Mouse (Mus musculus) T-helper 17 cell (primary cell): ENCODE data around the gene Chpt1.
"Not testable (repeated sequence)": the region's sequence is repeated elsewhere in the genome, so short reads cannot be mapped to it uniquely, and the experiment has no call there.

ENCODE experiments used
- in situ Hi-C, 2 experiments: fragments of 300-600 bp; cut with MboI, MseI; formaldehyde crosslinking; loops; 1 replicate in 1 of 2; 2 replicates in 1 of 2; pipeline ENCODE4 v1.15.1; 2025; ENCODE audit warnings: high pct_unique_total_duplicates in 2 of 2

Gene Chpt1

DNA sequence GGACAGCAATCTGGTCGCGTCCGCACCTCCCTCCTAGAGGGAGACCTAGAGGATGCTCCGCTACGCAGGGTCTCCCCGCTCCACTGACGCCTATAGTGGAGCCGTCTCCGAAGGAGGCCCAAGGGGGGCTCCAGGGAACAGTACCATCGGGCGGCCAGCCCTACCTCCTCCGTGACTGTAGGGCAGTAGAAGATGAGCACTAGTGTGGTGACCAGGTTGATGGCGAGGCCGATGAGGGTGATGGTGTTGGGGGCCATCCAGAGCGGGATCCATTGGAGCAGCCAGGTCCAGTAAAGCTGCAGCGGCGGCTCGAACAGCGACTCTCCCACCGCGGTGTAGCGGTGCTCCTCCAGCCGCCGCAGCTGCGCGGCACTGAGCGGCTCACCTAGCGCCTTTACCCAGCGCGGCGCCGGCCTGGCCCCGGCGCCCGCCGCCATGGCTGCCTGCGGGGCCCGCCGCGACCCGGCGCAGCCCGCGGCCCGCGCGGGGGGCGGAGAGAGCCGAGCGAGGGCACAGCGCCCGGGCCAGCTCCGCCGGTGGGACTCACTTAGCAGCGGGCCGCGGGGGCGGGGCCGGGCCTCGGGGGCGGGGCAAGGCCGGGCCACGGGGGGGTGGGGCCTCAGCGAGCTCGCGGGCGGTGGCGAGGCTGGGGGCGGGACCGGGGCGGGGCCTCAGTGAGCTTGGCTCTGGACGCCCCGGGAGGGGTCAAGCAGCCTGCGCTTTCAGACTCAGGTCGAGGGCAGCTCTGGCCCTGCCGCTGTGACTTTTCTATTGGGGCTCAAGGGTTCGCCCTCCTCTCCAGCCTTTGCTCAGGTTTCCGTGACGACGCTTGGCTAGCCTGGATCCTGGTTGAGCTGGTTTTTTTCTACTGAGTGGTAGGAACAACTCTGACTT lies at the start of gene Chpt1:
Gene Chpt1, minus strand, starts transcription at position 653 of the 894 bp plus-strand sequence.
- in situ Hi-C loops: loop anchor here in 1 of 2 experiments (5.0 to 10.0 kb wide), 2 partner anchors 79 to 301 kb away; partner anchors contain the start of gene Washc3

DNA sequence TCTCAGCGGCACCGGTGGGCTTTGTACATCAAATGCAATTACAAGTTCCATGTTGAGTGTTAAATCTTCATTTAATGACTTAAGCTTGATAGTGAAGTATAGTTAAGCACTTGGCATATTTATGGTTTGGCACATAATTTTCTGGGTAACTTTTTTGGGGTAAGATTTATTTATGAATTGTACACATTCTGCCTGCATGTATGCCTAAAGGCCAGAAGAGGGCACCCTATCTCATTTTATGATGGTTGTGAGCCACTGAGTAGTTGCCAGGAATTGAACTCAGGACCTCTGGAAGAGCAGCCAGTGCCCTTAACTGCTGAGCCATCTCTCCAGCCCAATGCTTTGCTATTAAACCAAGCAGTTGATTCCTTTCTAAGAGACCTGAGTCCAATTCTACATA lies 48.9 kb upstream of the Chpt1 start:
- in situ Hi-C loops: loop anchor here in 1 of 2 experiments (10.0 kb wide), 1 partner anchor 172 kb away; no protein-coding TSS in a partner anchor

- in situ Hi-C loops: loop anchor here in 1 of 2 experiments (10.0 kb wide), 1 partner anchor 175 kb away; no protein-coding TSS in a partner anchor
These were observed 46.4 kb upstream of the Chpt1 start for GRCm38 (mm10) chr10:88550225-88550624.

- in situ Hi-C loops: loop anchor here in 1 of 2 experiments (25.0 kb wide), 1 partner anchor 165 kb away; no protein-coding TSS in a partner anchor
These were observed 43.8 kb upstream of the Chpt1 start for GRCm38 (mm10) chr10:88547635-88548034.

DNA sequence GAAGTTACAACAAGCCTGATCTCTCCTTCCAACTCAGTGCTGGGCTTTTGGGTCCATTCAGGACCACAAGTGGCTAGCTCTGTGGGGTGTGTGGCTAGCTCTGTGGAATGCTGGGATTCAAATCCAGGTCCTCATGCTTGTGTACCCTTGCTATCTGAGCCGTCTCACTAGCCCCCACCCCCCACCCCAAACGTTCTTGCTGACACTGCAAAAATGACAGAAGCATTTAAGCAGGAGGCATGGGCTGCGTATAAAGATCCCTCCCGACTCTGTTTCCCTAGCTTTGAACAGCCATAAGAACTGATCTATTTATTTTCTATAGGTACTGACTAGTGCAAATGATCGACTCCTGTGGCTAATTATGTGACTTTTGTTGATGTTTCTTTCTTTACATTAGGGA lies 26.8 kb upstream of the Chpt1 start:
- in situ Hi-C loops: loop anchor here in 1 of 2 experiments (25.0 kb wide), 1 partner anchor 182 kb away; no protein-coding TSS in a partner anchor

GRCm38 (mm10) chr10:88524016-88524415 lies 20.1 kb upstream of the Chpt1 start:
- in situ Hi-C loops: no loop called here

DNA sequence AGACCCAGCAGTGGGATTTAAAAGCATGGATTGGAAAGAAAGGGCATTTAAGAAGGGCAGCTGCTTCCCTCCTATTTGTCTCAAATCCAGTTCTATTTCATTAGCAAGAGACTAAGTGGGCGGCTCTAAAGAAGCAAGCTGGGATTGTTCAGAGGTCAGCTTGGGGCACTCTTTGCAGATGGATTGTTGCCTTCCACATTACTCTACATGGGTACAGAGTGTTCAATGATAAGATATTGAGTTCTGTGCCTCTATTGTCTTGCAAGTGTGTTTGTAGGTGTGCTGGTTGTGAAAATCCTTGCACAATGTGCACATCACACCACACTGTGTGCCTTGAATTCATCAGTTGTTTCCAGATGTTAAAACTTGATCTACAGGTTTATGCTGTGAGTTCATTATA lies 19.3 kb upstream of the Chpt1 start:
- in situ Hi-C loops: no loop called here

DNA sequence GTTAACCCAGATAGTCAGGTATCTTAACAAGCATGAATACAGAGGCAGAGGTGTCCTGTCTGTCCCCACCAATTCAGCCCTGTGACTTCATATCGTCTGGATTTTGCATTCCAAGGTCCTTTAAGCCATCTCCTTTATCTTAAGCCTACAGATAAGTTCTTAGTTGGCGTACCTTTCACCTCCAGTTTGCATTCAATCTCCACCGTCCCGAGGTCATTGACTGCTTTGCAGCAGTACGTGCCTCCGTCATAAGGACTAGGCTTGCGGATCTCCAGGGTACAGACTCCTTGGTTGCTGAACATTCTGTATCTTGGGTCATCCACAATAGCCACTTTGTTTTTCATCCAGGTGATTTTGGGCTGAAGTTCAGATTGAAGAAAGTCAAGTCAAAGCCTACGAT lies 18.9 kb upstream of the Chpt1 start:
- in situ Hi-C loops: no loop called here

GRCm38 (mm10) chr10:88515049-88515448 lies 11.2 kb upstream of the Chpt1 start:
- in situ Hi-C loops: not testable (repeated sequence)

DNA sequence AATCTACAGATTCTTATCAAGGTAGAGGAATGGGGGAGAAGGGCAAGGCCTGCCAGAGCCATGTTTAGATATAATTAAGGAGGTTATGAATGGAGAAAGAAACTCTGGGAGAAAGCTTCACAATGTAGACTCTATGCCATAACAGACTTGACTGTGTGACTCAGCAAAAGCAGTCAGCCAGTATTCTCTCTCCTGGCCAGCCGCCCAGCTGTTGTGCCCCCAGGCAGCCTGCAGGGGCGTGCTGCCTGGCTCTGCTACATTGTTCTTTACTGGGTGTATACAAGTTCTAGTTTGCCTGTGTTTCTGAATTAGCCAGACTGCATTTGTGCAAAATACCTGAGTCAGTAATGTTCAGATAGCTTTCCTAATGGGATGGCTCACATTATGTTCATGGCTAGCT lies 10.6 kb upstream of the Chpt1 start:
- in situ Hi-C loops: no loop called here

DNA sequence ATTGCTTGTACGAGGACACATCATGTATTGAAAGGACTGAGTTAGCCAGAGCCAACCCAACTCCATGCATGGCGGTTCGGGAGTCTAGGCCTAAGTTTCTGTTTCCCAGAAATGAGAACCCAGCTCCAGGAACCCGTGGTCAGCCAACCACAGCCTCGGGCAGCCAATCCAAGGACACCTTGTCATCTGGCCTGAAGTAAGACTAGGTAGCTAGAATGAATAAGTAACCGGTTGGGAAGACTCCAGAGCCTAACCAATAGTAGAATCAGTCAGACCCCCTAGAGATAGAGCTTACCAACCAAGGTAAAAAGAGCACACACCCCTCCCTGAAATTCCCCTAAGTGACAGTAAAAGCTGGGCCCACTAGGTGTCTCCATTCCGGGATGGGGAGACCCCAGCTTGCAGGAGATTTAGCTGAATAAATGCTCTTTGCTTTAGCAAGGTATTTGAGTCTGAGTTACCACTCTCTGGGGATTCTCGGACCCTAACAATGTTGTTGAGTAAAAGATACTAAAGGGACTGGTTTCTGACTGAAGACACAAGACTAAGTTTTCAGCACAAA lies 9.8 kb upstream of the Chpt1 start:
- in situ Hi-C loops: no loop called here

DNA sequence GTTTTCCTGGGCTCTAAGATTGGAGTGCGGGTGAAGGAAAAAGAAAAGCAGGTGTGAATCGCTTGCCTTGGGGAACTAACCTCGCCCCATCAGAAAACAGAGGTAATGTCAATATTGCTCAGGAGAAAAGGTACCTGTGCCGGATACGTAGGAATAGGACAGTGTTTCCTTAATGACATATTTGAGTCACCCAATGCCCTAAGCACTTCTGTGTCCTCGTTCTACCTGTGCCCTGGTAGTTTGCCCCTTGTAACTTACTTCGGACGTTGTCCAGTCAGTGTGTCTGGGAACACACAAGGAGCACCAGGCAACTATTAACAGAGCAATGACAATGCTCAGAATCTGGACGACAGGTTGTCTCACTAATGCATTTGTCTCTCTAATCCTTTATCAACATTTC lies 7.5 kb upstream of the Chpt1 start:
- in situ Hi-C loops: no loop called here

GRCm38 (mm10) chr10:88510503-88511271 lies 6.8 kb upstream of the Chpt1 start:
- in situ Hi-C loops: no loop called here

DNA sequence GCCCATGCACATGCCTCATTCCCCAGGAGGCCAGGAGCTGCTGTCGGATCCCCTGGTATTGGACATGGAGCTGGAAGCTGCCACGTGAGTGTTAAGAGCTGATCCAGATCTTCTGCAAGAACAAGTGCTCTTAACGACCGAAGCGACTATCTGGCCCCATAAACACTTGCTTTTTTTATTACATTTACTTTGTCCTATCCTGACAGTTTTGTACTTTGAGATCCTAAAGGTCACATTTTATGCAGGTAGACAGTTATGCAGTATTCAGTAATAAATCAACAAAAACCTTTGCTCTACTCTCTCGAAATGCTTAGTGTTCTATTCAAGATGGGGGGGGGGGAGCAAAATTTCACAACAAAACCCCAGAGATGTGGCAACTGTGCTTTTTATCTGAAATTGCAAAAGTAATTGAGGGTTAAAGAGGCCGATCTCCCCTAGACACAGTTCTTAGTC lies 3.8 kb upstream of the Chpt1 start:
- in situ Hi-C loops: loop anchor here in 1 of 2 experiments (10.0 kb wide), 1 partner anchor 83 kb away; no protein-coding TSS in a partner anchor

GRCm38 (mm10) chr10:88505256-88505655 lies 1.4 kb upstream of the Chpt1 start:
- in situ Hi-C loops: loop anchor here in 1 of 2 experiments (10.0 kb wide), 1 partner anchor 80 kb away; no protein-coding TSS in a partner anchor

DNA sequence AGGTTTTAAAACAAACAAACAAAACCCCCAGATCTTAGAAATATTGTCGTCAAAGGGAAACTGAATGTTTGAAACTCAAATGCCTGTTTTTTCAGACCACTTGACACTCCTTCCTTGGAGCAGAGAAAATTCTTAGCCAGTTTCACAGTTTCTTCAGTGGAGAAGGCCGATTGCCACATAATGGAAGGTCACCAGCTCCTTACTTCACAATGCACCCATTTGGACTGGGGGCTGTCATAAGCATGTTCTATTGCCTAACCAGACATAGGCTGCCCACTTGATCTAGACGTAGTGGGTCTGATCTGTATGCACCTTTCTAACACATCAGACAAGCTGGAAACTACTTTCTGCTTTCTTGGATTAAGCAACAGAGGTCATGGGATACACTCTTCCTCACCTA lies 608 bp upstream of the Chpt1 start:
- in situ Hi-C loops: loop anchor here in 1 of 2 experiments (5.0 to 10.0 kb wide), 2 partner anchors 80 to 302 kb away; partner anchors contain the start of gene Washc3

DNA sequence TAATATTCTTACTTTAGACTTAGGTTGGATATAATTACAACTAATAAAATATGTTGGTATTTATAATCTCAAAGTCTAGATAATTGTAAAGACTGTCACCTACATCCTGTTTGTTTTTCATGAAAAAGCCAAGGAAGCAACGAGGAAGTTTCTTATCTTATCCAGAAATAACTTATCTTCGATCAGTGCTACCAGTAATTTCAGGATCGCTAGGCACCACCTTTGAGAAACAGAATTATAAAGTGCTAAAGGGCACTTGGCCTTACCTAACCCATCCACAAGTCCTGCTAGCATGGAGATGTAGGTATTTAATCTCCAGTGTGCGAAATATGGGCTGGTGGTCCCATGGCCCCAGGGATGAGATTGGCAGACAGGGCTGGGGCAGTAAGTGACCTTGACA lies 954 bp downstream of the Chpt1 start:
- in situ Hi-C loops: loop anchor here in 1 of 2 experiments (5.0 to 10.0 kb wide), 2 partner anchors 78 to 301 kb away; partner anchors contain the start of gene Washc3

DNA sequence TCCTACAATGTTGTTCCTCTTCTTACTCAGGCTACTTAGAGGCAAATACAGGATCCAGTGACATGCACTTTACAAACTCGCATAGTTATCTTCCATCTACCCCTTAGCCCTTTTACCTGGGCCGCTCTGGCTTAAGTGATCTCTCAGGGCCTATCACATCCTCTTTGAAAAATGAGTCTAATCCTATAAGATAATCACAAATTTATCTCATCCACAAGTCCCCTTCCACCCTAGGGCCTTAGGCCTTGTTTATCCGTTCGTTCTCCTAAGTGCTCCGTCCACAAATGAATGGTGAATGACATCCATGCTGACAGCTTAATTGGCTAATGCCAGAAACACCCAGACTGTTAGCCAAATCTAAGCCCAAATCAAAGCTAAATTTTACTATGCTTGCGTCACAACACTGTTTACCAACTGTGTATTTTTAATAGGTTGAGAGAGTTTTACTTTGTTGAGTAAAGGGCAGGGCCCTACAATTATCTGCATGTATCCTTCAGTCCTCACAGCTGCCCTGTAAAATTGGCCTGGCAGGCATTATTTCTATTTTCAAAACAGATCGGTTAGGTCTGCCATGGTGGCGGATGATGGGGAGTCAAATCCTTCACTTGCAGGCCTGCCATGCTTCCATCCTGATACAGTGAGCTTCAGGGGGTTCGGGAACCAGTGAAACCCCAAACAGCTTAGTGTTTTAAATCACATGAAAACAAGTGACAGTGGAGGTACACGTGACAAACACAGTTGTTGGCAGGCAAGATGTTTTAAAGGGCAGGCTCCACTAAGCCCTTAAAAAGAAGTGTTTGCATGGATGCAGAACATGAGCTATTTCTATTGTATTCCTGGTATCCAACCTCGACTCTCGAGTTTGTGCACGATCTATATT lies 1.7 kb downstream of the Chpt1 start:
- in situ Hi-C loops: loop anchor here in 1 of 2 experiments (5.0 to 10.0 kb wide), 2 partner anchors 77 to 300 kb away; partner anchors contain the start of gene Washc3

- in situ Hi-C loops: loop anchor here in 1 of 2 experiments (5.0 to 10.0 kb wide), 2 partner anchors 77 to 299 kb away; partner anchors contain the start of gene Washc3
These were observed 2.5 kb downstream of the Chpt1 start for GRCm38 (mm10) chr10:88501370-88501769.

DNA sequence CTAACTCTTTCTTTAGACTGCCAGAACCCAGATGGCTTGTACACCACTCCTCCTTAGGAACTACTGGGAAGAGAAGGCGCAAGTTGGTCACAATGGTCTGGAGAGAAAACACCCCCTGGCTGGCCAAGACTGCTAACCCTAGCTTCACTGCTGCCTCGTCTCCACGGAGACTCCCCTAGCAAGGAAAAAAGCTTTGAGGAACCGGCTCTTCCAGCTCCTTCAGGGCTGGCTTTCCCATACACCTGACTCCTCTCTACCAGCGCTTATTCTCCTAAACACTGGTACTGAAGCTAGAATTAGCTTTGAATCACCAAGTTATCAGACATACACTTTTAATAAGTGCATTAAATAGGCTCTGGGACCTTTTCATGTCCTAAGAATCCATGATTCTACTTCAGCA lies 3.9 kb downstream of the Chpt1 start:
- in situ Hi-C loops: loop anchor here in 1 of 2 experiments (5.0 to 25.0 kb wide), 4 partner anchors 75 to 663 kb away; partner anchors contain the start of genes Dram1, Gnptab and Washc3
